Mouse (Mus musculus) forebrain, embryonic 16.5 days (tissue): ENCODE measurements around the gene Pepd. TPM values are rescaled to one million over a fixed set of nuclear protein-coding genes. Genes with fewer than 3 reads are reported as not detected.
A peak's percentile ranks its signal among the peaks of the same experiment; 100 is the strongest.

ENCODE experiments used
- ATAC-seq: fragments of 200-750 bp; cut with Nextera tagmentation; 2 replicates; pipeline ENCODE4 v1.8.0; 2017; ENCODE audit warnings: mild to moderate bottlenecking, moderate library complexity
- H3K27ac ChIP-seq: fragments of 300-500 bp; sonication (generic); 2 replicates; pipeline ENCODE4 v1.5.1; 2014; ENCODE audit warnings: low read length, control low read depth
- H3K27me3 ChIP-seq: fragments of 300-500 bp; sonication (generic); replicated peaks from 2 replicates; pipeline ENCODE4 v1.6.1; 2014; ENCODE audit warnings: low read length; ENCODE audit not compliant: control insufficient read depth, insufficient read depth
- H3K36me3 ChIP-seq: fragments of 300-500 bp; sonication (generic); 2 replicates; pipeline ENCODE4 v1.6.1; 2014; ENCODE audit not compliant: control insufficient read depth, insufficient read depth
- H3K4me1 ChIP-seq: fragments of 300-500 bp; sonication (generic); replicated peaks from 2 replicates; pipeline ENCODE4 v1.6.1; 2014; ENCODE audit warnings: low read length; ENCODE audit not compliant: control insufficient read depth, insufficient read depth
- H3K4me2 ChIP-seq: fragments of 300-500 bp; sonication (generic); 2 replicates; pipeline ENCODE4 v1.6.1; 2014; ENCODE audit warnings: mild to moderate bottlenecking, low read length, control low read depth
- H3K4me3 ChIP-seq: fragments of 300-500 bp; sonication (generic); replicated peaks from 2 replicates; pipeline ENCODE4 v1.5.1; 2014; ENCODE audit warnings: mild to moderate bottlenecking, low read length, control low read depth
- H3K9ac ChIP-seq: fragments of 300-500 bp; sonication (generic); replicated peaks from 2 replicates; pipeline ENCODE4 v1.6.1; 2014; ENCODE audit warnings: low read depth, low read length, control low read depth
- H3K9me3 ChIP-seq: fragments of 300-500 bp; sonication (generic); 2 replicates; pipeline ENCODE4 v1.6.1; 2016; ENCODE audit warnings: low read length; ENCODE audit not compliant: control insufficient read depth
- WGBS: fragments of 180-500 bp; shearing (Covaris S2); extraction: QIAGEN DNeasy Blood & Tissue Kit; methylation state at CpG from one replicate; pipeline ENCODE4 v1.1.7; 2014; 5-methylcytosine and 5-hydroxymethylcytosine counted together
- polyA plus RNA-seq: library from polyadenylated mRNA; unstranded; fragments of >200 nt; fragmentation: Nextera tagmentation; extraction: Ambion mirVana; gene quantifications from 2 replicates; pipeline ENCODE4 v1.2.1, GENCODE M21; 2015

Gene Pepd
- polyA plus RNA-seq, 1 experiment from 2014 or later: 58.0 TPM

DNA sequence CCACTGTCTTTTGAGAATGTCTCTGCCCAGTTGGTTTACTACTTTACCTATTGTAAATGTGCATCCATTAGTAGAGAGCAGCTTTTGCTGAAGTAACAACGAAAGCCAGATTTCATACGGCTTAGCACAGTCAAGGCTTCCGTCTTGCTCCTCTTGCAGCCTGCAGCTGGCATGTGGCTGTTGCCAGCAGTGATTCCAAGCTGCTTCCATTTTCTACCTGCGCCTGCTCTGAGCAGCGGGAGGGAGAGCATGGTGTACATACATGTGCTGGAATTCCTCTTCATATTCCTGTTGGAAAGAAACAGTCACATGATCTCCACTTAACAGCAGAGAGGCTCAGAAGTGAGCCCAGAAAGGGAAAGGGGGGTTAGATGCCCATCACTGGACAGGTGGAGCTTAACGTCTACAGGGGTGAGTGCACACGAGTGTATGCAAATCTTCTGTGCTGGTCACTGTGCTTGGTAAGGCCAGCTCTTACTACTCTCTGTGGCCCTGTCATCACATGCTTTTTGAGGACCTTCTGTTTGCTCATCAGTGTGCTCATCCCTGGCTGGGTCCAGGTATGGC lies 91.1 kb downstream of the Pepd start:
- no peaks in the 10 kb centered on the region for H3K9me3 ChIP-seq
- H3K27ac ChIP-seq: no peak overlapping the region
- no peak overlapping the region for H3K4me3 ChIP-seq
- no peak overlapping the region for H3K4me2 ChIP-seq
- no peak overlapping the region for H3K9ac ChIP-seq
- ATAC-seq: peak; percentile 43
- 47% methylated on average over 7 of the region's 7 CpGs for WGBS
- peaks cover 11% of the 10 kb centered on the region for H3K4me1 ChIP-seq
- H3K27me3 ChIP-seq: no peaks in the 10 kb centered on the region
- H3K36me3 ChIP-seq: no peaks in the 10 kb centered on the region

DNA sequence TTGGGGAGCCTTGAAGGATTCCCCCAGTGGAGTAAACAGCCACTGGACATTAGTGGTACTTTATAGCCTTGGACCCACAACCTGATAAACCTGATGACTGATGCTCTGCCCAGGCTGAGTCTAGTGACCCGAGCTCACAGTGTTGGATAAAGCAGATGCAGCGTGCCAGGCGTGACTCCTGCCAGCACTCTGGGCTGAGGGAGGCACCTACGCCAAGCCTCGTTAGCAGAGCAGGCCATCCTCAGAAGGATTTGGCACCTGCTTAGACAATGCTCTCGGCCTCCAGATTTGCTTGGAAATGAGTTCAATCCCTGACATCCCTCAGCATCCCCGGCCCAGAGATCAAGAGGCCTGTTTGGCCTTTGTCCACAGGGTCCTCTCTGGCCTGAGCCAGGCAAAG lies 94.5 kb downstream of the Pepd start:
- Histone ChIP-seq H3K4me3 (no peak overlapping the region), H3K9ac (no peak overlapping the region)
- WGBS: 50% methylated on average over 7 of the region's 7 CpGs

DNA sequence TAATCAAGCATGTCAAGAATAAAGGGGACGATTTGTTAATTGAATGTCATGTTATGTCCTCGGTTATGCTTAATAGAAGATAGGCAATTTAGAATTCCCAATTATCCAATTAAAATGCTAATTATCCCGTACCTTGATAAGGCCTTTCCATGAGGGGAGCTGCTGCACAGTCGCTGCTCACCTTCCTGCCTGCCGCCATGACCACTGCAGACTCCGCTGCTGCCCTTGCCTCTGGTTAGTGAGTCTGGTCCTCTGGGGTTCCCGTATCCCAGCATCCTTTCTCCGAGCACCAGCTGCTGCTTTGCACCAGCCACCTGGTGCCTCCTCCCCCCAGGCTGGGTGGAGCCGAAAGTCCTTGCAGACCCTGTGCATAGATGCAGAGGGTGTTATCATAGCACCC lies 101.0 kb downstream of the Pepd start:
- Histone ChIP-seq H3K4me3 (no peak overlapping the region), H3K4me2 (no peak overlapping the region), H3K9ac (no peak overlapping the region), H3K27me3 (no peaks in the 10 kb centered on the region), H3K36me3 (no peaks in the 10 kb centered on the region), H3K27ac (no peak overlapping the region), H3K4me1 (peaks cover 8% of the 10 kb centered on the region; the same call in 1 of the 2 replicates), H3K9me3 (no peaks in the 10 kb centered on the region)
- no peak for ATAC-seq
- 33% methylated on average over 9 of the region's 9 CpGs for WGBS

More for the DNA sequence above, 94.5 kb downstream of the Pepd start:
- Histone ChIP-seq H3K27me3 (no peaks in the 10 kb centered on the region), H3K27ac (no peak overlapping the region), H3K9me3 (no peaks in the 10 kb centered on the region), H3K4me1 (peaks cover 11% of the 10 kb centered on the region), H3K4me2 (no peak overlapping the region), H3K36me3 (no peaks in the 10 kb centered on the region)
- ATAC-seq: no peak

GRCm38 (mm10) chr7:35015252-35015651 lies 103.1 kb downstream of the Pepd start:
- Histone ChIP-seq H3K27me3 (no peaks in the 10 kb centered on the region), H3K4me2 (no peak overlapping the region), H3K36me3 (no peaks in the 10 kb centered on the region), H3K4me3 (no peak overlapping the region), H3K27ac (no peak overlapping the region), H3K9me3 (no peaks in the 10 kb centered on the region), H3K4me1 (peaks cover 8% of the 10 kb centered on the region; the same call in 1 of the 2 replicates), H3K9ac (no peak overlapping the region)
- no peak for ATAC-seq
- 74% methylated on average over 2 of the region's 2 CpGs for WGBS

- Histone ChIP-seq H3K27ac (no peak overlapping the region), H3K4me2 (no peak overlapping the region), H3K27me3 (no peaks in the 10 kb centered on the region), H3K4me3 (no peak overlapping the region), H3K9me3 (no peaks in the 10 kb centered on the region), H3K9ac (no peak overlapping the region), H3K36me3 (no peaks in the 10 kb centered on the region), H3K4me1 (no peaks in the 10 kb centered on the region)
- ATAC-seq: no peak
- 83% methylated on average over 10 of the region's 10 CpGs for WGBS
Measured at GRCm38 (mm10) chr7:35021365-35021764, 109.2 kb downstream of the Pepd start.

GRCm38 (mm10) chr7:35023251-35023650 lies 111.1 kb downstream of the Pepd start:
- no peaks in the 10 kb centered on the region for H3K27me3 ChIP-seq
- H3K4me1 ChIP-seq: no peaks in the 10 kb centered on the region; the same call in 1 of the 2 replicates
- H3K9ac ChIP-seq: no peak overlapping the region
- no peak for ATAC-seq
- WGBS: 79% methylated on average over 4 of the region's 4 CpGs
- no peak overlapping the region for H3K27ac ChIP-seq
- no peak overlapping the region for H3K4me3 ChIP-seq
- H3K4me2 ChIP-seq: no peak overlapping the region
- H3K36me3 ChIP-seq: no peaks in the 10 kb centered on the region
- H3K9me3 ChIP-seq: no peaks in the 10 kb centered on the region

- no peaks in the 10 kb centered on the region for H3K36me3 ChIP-seq
- H3K4me2 ChIP-seq: no peak overlapping the region
- 86% methylated on average over 1 of the region's 1 CpGs for WGBS
- H3K9me3 ChIP-seq: no peaks in the 10 kb centered on the region
- ATAC-seq: no peak
- no peak overlapping the region for H3K27ac ChIP-seq
- no peak overlapping the region for H3K9ac ChIP-seq
- H3K4me1 ChIP-seq: no peaks in the 10 kb centered on the region; the same call in 1 of the 2 replicates
- H3K27me3 ChIP-seq: no peaks in the 10 kb centered on the region
- no peak overlapping the region for H3K4me3 ChIP-seq
Measured at GRCm38 (mm10) chr7:35024426-35024825, 112.2 kb downstream of the Pepd start.

DNA sequence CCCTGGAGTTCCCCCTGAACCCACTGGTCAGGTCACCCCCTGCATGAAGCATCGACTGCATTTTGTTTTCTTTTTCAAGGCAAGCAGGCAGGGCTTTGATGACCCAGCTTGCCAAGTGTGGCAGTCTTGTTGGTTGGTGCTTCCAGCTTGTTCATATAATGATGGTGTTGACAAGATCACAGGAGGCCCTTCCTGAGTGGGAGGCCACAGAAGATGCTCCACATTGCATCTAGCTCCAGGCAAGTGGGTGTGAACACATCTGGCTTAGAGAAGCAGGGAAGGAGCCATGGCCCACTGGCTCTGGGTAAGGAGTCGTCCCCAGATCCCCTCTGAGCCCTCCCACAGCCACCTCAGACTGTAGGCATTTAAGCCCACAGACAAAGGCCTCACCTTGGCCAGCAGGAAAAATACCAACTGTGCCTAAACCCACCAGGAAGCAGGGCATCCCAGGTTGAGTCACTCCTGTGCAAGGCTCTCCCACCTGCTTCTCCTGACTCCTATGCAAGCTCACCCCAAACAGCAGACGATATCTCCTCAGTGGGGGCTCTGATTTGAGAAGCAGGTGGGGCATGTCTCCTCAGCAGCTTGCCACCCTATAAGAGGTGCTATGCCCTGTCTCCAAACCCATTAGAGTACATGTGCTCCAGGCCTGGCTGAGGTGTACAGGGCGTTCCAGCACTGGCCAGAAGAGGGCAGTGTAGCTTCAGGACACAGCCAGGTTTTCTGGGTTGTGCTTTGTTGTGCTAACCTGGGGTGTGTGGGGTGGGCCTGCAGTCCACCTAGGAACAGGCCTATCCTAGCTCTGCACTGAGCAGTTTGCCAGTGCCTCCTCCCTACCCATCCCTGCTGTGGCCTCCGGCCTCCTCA lies 113.5 kb downstream of the Pepd start:
- WGBS: 33% methylated on average over 5 of the region's 5 CpGs
- no peak overlapping the region for H3K4me2 ChIP-seq
- no peak overlapping the region for H3K4me3 ChIP-seq
- H3K36me3 ChIP-seq: no peaks in the 10 kb centered on the region
- no peaks in the 10 kb centered on the region; the same call in 1 of the 2 replicates for H3K4me1 ChIP-seq
- H3K9me3 ChIP-seq: no peaks in the 10 kb centered on the region
- ATAC-seq: peak; percentile 63
- H3K27me3 ChIP-seq: no peaks in the 10 kb centered on the region
- H3K27ac ChIP-seq: no peak overlapping the region
- no peak overlapping the region for H3K9ac ChIP-seq

DNA sequence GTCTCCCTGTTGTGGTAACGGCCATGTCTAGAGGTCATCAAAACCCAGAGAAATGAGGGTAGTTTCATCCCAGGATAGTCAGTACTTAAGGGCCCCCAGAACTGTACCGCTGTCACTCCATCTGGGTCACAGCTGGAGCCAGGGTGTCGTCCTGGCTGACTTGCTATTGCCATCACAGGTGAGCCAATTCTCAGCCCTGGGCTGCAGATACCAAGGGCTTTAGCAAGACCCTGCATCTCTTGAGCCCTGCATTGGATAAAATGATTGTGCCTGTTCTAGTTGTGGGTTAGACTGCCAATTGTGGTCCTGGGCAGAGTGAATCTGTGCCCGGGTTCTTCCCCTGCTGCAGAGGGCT lies 114.1 kb downstream of the Pepd start:
- no peak overlapping the region for H3K9ac ChIP-seq
- no peaks in the 10 kb centered on the region for H3K27me3 ChIP-seq
- no peaks in the 10 kb centered on the region; the same call in 1 of the 2 replicates for H3K4me1 ChIP-seq
- H3K4me2 ChIP-seq: no peak overlapping the region
- H3K27ac ChIP-seq: no peak overlapping the region
- no peaks in the 10 kb centered on the region for H3K36me3 ChIP-seq
- WGBS: 85% methylated on average over 4 of the region's 4 CpGs
- no peaks in the 10 kb centered on the region for H3K9me3 ChIP-seq
- H3K4me3 ChIP-seq: no peak overlapping the region
- ATAC-seq: 0 out of 2 replicates have a peak, but pooled peaks have one; percentile 2
